Mouse (Mus musculus): ENCODE measurements around the gene Fam133b. TPM values are rescaled to one million over a fixed set of nuclear protein-coding genes. Genes with fewer than 3 reads are reported as not detected.

Fam133b gene
- 31.2 and 36.7 TPM in 2 replicates for polyA plus RNA-seq (2014; fragmentation: Nextera tagmentation; extraction: Ambion mirVana)

DNA sequence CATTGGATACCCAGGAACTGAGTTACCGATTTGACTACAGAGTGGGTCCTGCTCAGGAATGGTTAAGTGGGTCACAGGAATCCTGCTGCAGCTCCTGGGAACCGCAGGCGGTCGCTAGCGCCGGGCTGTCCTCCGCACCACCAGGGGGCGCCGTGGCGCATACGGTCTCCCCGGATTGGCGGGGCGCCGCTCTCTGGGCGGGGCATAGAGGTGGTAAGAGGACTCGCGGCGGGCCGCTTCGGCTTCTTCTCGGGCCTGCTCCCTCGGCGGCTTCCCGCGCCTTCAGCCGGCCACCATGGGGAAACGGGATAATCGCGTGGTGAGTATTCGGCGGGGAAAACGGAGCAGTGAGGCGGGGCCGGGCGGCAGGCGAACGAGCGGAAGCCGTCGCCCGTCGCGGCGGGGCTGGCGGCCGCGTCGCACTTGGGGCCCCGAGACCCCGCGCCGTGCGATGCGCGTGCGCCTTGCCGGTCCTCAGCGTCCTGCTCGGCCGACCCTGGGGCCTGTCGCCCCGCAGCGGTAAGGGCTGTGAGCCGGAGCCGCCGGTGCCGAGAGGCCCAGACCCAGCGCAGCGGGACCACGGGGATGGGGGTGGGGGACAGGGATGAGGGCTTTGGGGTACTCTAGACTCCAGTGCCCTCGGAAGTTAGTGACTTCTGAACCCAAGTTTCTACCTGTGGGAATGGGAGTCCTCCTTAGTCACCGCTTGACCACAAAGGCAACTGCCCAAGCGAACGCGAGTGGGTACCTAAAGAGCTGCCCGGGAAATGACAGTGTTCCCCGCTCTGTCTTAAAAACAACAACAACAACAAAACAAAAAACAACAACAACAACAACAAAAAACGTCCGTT lies at the start of gene Fam133b:
Gene Fam133b, plus strand, starts transcription at position 205 of the 851 bp plus-strand sequence.
- under 1% methylated on average over 80 of the region's 80 CpGs for WGBS
- ATAC-seq (replicated peaks; ENCODE audit: low FRiP score, low TSS enrichment, low read depth) (peak; percentile 96), DNase-seq (ENCODE audit: low spot score) (peak; percentile 99)
- Histone ChIP-seq H3K9me3 (ENCODE audit: control insufficient read depth, low read length) (no peaks in the 10 kb centered on the region), H3K27ac (ENCODE audit: low read depth) (peak within 1 kb of the TSS; percentile 78), H3K4me1 (replicated peaks; ENCODE audit: control insufficient read depth, insufficient read depth, low read length) (peaks cover 10% of the 10 kb centered on the region), H3K9ac (ENCODE audit: low read length) (peak within 1 kb of the TSS; percentile 85), H3K4me2 (ENCODE audit: low read length) (peak within 1 kb of the TSS; percentile 55), H3K4me3 (ENCODE audit: low read depth, low read length) (peak within 1 kb of the TSS; percentile 62), H3K27me3 (replicated peaks; ENCODE audit: control insufficient read depth, insufficient read depth, low read length) (no peaks in the 10 kb centered on the region), H3K36me3 (ENCODE audit: control insufficient read depth, insufficient read depth, low read length) (no peaks in the 10 kb centered on the region)

GRCm38 (mm10) chr5:3493968-3494367 lies 49.7 kb upstream of the Fam133b start:
- no peak overlapping the region for H3K4me2 ChIP-seq (ENCODE audit: low read length)
- no peaks in the 10 kb centered on the region for H3K27me3 ChIP-seq (replicated peaks; ENCODE audit: control insufficient read depth, insufficient read depth, low read length)
- no peaks in the 10 kb centered on the region for H3K9me3 ChIP-seq (ENCODE audit: control insufficient read depth, low read length)
- H3K4me1 ChIP-seq (replicated peaks; ENCODE audit: control insufficient read depth, insufficient read depth, low read length) = peaks cover 7% of the 10 kb centered on the region; the same call in 1 of the 2 replicates
- no peak for ATAC-seq (replicated peaks; ENCODE audit: low FRiP score, low TSS enrichment, low read depth)
- no peak overlapping the region for H3K9ac ChIP-seq (ENCODE audit: low read length)
- WGBS = 94% methylated on average over 9 of the region's 9 CpGs
- no peak for DNase-seq (ENCODE audit: low spot score)
- H3K36me3 ChIP-seq (ENCODE audit: control insufficient read depth, insufficient read depth, low read length) = no peaks in the 10 kb centered on the region
- no peak overlapping the region for H3K4me3 ChIP-seq (ENCODE audit: low read depth, low read length)
- no peak overlapping the region for H3K27ac ChIP-seq (ENCODE audit: low read depth)

GRCm38 (mm10) chr5:3494452-3495187 lies 49.0 kb upstream of the Fam133b start:
- H3K9ac ChIP-seq (ENCODE audit: low read length) = no peak overlapping the region
- H3K4me1 ChIP-seq (replicated peaks; ENCODE audit: control insufficient read depth, insufficient read depth, low read length) = peaks cover 7% of the 10 kb centered on the region; the same call in 1 of the 2 replicates
- H3K4me2 ChIP-seq (ENCODE audit: low read length) = no peak overlapping the region
- no peak overlapping the region for H3K27ac ChIP-seq (ENCODE audit: low read depth)
- H3K4me3 ChIP-seq (ENCODE audit: low read depth, low read length) = no peak overlapping the region
- ATAC-seq (replicated peaks; ENCODE audit: low FRiP score, low TSS enrichment, low read depth) (no peak), DNase-seq (ENCODE audit: low spot score) (no peak)
- no peaks in the 10 kb centered on the region for H3K27me3 ChIP-seq (replicated peaks; ENCODE audit: control insufficient read depth, insufficient read depth, low read length)
- no peaks in the 10 kb centered on the region for H3K9me3 ChIP-seq (ENCODE audit: control insufficient read depth, low read length)
- WGBS = 76% methylated on average over 8 of the region's 8 CpGs
- H3K36me3 ChIP-seq (ENCODE audit: control insufficient read depth, insufficient read depth, low read length) = no peaks in the 10 kb centered on the region

GRCm38 (mm10) chr5:3497505-3497925 lies 46.1 kb upstream of the Fam133b start:
- Histone ChIP-seq H3K4me3 (ENCODE audit: low read depth, low read length) (no peak overlapping the region), H3K9me3 (ENCODE audit: control insufficient read depth, low read length) (no peaks in the 10 kb centered on the region), H3K36me3 (ENCODE audit: control insufficient read depth, insufficient read depth, low read length) (no peaks in the 10 kb centered on the region), H3K27me3 (replicated peaks; ENCODE audit: control insufficient read depth, insufficient read depth, low read length) (no peaks in the 10 kb centered on the region), H3K9ac (ENCODE audit: low read length) (no peak overlapping the region), H3K4me1 (replicated peaks; ENCODE audit: control insufficient read depth, insufficient read depth, low read length) (peaks cover 16% of the 10 kb centered on the region), H3K27ac (ENCODE audit: low read depth) (no peak overlapping the region), H3K4me2 (ENCODE audit: low read length) (no peak overlapping the region)
- 84% methylated on average over 5 of the region's 5 CpGs for WGBS
- DNase-seq (ENCODE audit: low spot score) (no peak), ATAC-seq (replicated peaks; ENCODE audit: low FRiP score, low TSS enrichment, low read depth) (no peak)

DNA sequence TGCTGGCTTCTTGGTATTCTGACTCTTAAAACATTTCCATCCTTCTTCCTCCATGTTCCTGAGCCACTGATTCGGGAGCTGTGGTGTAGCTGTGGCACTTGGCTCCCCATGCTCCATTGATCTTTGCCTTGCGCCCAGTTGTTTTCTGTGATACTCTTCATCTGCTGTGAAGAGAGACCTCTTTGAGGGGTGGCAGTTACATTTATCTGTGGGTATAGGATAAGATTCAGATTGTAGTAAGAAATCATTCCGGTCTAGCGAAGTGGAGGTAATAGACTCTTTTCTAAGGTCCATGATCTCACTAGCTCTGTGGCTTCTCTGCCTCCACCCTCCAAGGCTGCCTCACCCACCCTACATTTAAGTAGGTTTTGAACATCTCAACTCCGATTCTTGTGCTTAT lies 43.3 kb upstream of the Fam133b start:
- H3K9ac ChIP-seq (ENCODE audit: low read length) = no peak overlapping the region
- H3K4me1 ChIP-seq (replicated peaks; ENCODE audit: control insufficient read depth, insufficient read depth, low read length) = peaks cover 26% of the 10 kb centered on the region
- ATAC-seq (replicated peaks; ENCODE audit: low FRiP score, low TSS enrichment, low read depth) (no peak), DNase-seq (ENCODE audit: low spot score) (no peak)
- no peak overlapping the region for H3K4me3 ChIP-seq (ENCODE audit: low read depth, low read length)
- H3K9me3 ChIP-seq (ENCODE audit: control insufficient read depth, low read length) = no peaks in the 10 kb centered on the region
- no peaks in the 10 kb centered on the region for H3K36me3 ChIP-seq (ENCODE audit: control insufficient read depth, insufficient read depth, low read length)
- H3K27ac ChIP-seq (ENCODE audit: low read depth) = no peak overlapping the region
- WGBS = 88% methylated on average over 5 of the region's 5 CpGs
- no peak overlapping the region for H3K4me2 ChIP-seq (ENCODE audit: low read length)
- no peaks in the 10 kb centered on the region for H3K27me3 ChIP-seq (replicated peaks; ENCODE audit: control insufficient read depth, insufficient read depth, low read length)

- WGBS = 52% methylated on average over 8 of the region's 8 CpGs
- ATAC-seq (replicated peaks; ENCODE audit: low FRiP score, low TSS enrichment, low read depth) = no peak
- no peak overlapping the region for H3K27ac ChIP-seq (ENCODE audit: low read depth)
- H3K9me3 ChIP-seq (ENCODE audit: control insufficient read depth, low read length) = no peaks in the 10 kb centered on the region
- no peak for DNase-seq (ENCODE audit: low spot score)
- H3K4me1 ChIP-seq (replicated peaks; ENCODE audit: control insufficient read depth, insufficient read depth, low read length) = peaks cover 26% of the 10 kb centered on the region
- H3K27me3 ChIP-seq (replicated peaks; ENCODE audit: control insufficient read depth, insufficient read depth, low read length) = no peaks in the 10 kb centered on the region
- H3K4me2 ChIP-seq (ENCODE audit: low read length) = no peak overlapping the region
- H3K9ac ChIP-seq (ENCODE audit: low read length) = no peak overlapping the region
- no peak overlapping the region for H3K4me3 ChIP-seq (ENCODE audit: low read depth, low read length)
- no peaks in the 10 kb centered on the region for H3K36me3 ChIP-seq (ENCODE audit: control insufficient read depth, insufficient read depth, low read length)
Observed at GRCm38 (mm10) chr5:3500957-3501563, 42.6 kb upstream of the Fam133b start.

GRCm38 (mm10) chr5:3501564-3502001 lies 42.0 kb upstream of the Fam133b start:
- WGBS = 22% methylated on average over 8 of the region's 8 CpGs
- H3K27me3 ChIP-seq (replicated peaks; ENCODE audit: control insufficient read depth, insufficient read depth, low read length) = no peaks in the 10 kb centered on the region
- no peaks in the 10 kb centered on the region for H3K36me3 ChIP-seq (ENCODE audit: control insufficient read depth, insufficient read depth, low read length)
- no peak overlapping the region for H3K4me3 ChIP-seq (ENCODE audit: low read depth, low read length)
- H3K9me3 ChIP-seq (ENCODE audit: control insufficient read depth, low read length) = no peaks in the 10 kb centered on the region
- no peak overlapping the region for H3K4me2 ChIP-seq (ENCODE audit: low read length)
- DNase-seq (ENCODE audit: low spot score) = no peak
- H3K4me1 ChIP-seq (replicated peaks; ENCODE audit: control insufficient read depth, insufficient read depth, low read length) = peaks cover 26% of the 10 kb centered on the region
- no peak overlapping the region for H3K9ac ChIP-seq (ENCODE audit: low read length)
- ATAC-seq (replicated peaks; ENCODE audit: low FRiP score, low TSS enrichment, low read depth) = no peak
- no peak overlapping the region for H3K27ac ChIP-seq (ENCODE audit: low read depth)

- DNase-seq (ENCODE audit: low spot score) (no peak), ATAC-seq (replicated peaks; ENCODE audit: low FRiP score, low TSS enrichment, low read depth) (0 out of 2 replicates have a peak, but pooled peaks have one; percentile 43)
- H3K27me3 ChIP-seq (replicated peaks; ENCODE audit: control insufficient read depth, insufficient read depth, low read length) = no peaks in the 10 kb centered on the region
- H3K9me3 ChIP-seq (ENCODE audit: control insufficient read depth, low read length) = no peaks in the 10 kb centered on the region
- H3K4me1 ChIP-seq (replicated peaks; ENCODE audit: control insufficient read depth, insufficient read depth, low read length) = peaks cover 26% of the 10 kb centered on the region
- H3K9ac ChIP-seq (ENCODE audit: low read length) = no peak overlapping the region
- H3K4me2 ChIP-seq (ENCODE audit: low read length) = no peak overlapping the region
- 46% methylated on average over 11 of the region's 11 CpGs for whole genome bisulfite sequencing
- no peak overlapping the region for H3K4me3 ChIP-seq (ENCODE audit: low read depth, low read length)
- no peaks in the 10 kb centered on the region for H3K36me3 ChIP-seq (ENCODE audit: control insufficient read depth, insufficient read depth, low read length)
- H3K27ac ChIP-seq (ENCODE audit: low read depth) = no peak overlapping the region
Observed at GRCm38 (mm10) chr5:3502610-3503350, 40.9 kb upstream of the Fam133b start.

Data from intestine, embryonic 14.5 days (tissue).